10 mouse cellular contexts compared by ENCODE assay signal in the genomic region with DNA sequence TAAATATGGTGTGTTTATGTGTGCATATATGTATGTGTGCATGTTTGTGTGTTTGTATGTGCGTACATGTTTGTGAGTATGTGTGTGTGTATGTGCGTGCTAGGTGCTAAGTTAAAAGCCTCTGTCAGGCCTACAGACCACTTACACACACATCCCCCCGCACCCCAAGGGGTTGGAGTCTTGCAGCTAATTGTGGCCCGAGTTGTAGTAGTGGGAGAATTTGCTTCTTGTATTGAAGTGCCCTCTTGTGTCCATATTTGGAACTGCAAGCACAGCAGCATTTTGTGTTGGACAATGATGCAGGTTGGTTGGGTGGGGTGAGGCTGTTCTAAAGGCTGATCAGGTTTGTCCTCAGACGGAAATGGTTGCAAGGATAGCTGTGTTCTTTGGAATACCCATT. TPM values are rescaled to one million over a fixed set of nuclear protein-coding genes. Genes with fewer than 3 reads are reported as not detected.
DNase-seq lines count a peak whose midpoint lies in the region; ATAC-seq and TF ChIP-seq lines count a peak whose summit lies in the region.
"Had no signal": no experiment of that assay in that cellular context is flagged by ENCODE, and none has a peak within 500 bp of the region (broad histone marks: within the 10 kb centered on the region; RNA-seq: fewer than 3 reads in every experiment).

No protein-coding gene starts in this region.

- peak; percentile 76 for DNase-seq in hindbrain, embryonic 14.5 days (ENCODE audit: low spot score)
- peak; percentile 76 for DNase-seq in brain, embryonic 14.5 days (ENCODE audit: low read depth)
- peak; percentile 72 for DNase-seq in forebrain, embryonic 14.5 days (ENCODE audit: low spot score)
- DNase-seq in layer of hippocampus, postnatal 36 days, result peak; percentile 41 to 57

- no peaks in the 10 kb centered on the region for H3K36me3 ChIP-seq in hindbrain, embryonic 14.5 days (replicated peaks; ENCODE audit: control insufficient read depth, insufficient read depth)
- no peaks in the 10 kb centered on the region for H3K36me3 ChIP-seq in hindbrain, embryonic 16.5 days (ENCODE audit: control insufficient read depth, insufficient read depth, low read length)
- no peaks in the 10 kb centered on the region for H3K36me3 ChIP-seq in forebrain, embryonic 14.5 days (ENCODE audit: control insufficient read depth, insufficient read depth, low read length)
- H3K36me3 ChIP-seq in stomach, embryonic 16.5 days (ENCODE audit: control insufficient read depth, insufficient read depth, low read length), result no peaks in the 10 kb centered on the region

- no peaks in the 10 kb centered on the region for H3K4me1 ChIP-seq in hindbrain, embryonic 14.5 days (replicated peaks; ENCODE audit: control insufficient read depth, insufficient read depth, low read length)
- H3K4me1 ChIP-seq in hindbrain, embryonic 16.5 days (ENCODE audit: control insufficient read depth, insufficient read depth, low read depth, low read length), result no peaks in the 10 kb centered on the region
- H3K4me1 ChIP-seq in forebrain, embryonic 14.5 days (ENCODE audit: control insufficient read depth, insufficient read depth, low read length), result no peaks in the 10 kb centered on the region
- H3K4me1 ChIP-seq in stomach, embryonic 16.5 days (ENCODE audit: control insufficient read depth, insufficient read depth, low read length), result no peaks in the 10 kb centered on the region

- TF ChIP-seq CTCF in brain, embryonic 14.5 days (IDR thresholded peaks at IDR 0.05; ENCODE audit: borderline replicate concordance, extremely low read depth, insufficient read depth, insufficient read length), result peak; percentile 75

- no peak overlapping the region for H3K4me3 ChIP-seq in hindbrain, embryonic 14.5 days (replicated peaks; ENCODE audit: low read length)
- H3K4me3 ChIP-seq in hindbrain, embryonic 16.5 days (ENCODE audit: low read length), result no peak overlapping the region
- H3K4me3 ChIP-seq in forebrain, embryonic 14.5 days (ENCODE audit: low read depth, low read length), result no peak overlapping the region
- H3K4me3 ChIP-seq in stomach, embryonic 16.5 days (replicated peaks; ENCODE audit: low read length), result no peak overlapping the region

- no peaks in the 10 kb centered on the region for H3K9me3 ChIP-seq in hindbrain, embryonic 14.5 days (ENCODE audit: control insufficient read depth, low read length)
- no peaks in the 10 kb centered on the region for H3K9me3 ChIP-seq in hindbrain, embryonic 16.5 days (ENCODE audit: control insufficient read depth, low read length)
- no peaks in the 10 kb centered on the region for H3K9me3 ChIP-seq in forebrain, embryonic 14.5 days (replicated peaks; ENCODE audit: control insufficient read depth, low read length)
- no peaks in the 10 kb centered on the region for H3K9me3 ChIP-seq in stomach, embryonic 16.5 days (replicated peaks; ENCODE audit: control insufficient read depth, low read length)

- no peak overlapping the region for H3K4me2 ChIP-seq in hindbrain, embryonic 14.5 days (replicated peaks)
- H3K4me2 ChIP-seq in hindbrain, embryonic 16.5 days (ENCODE audit: low read length), result no peak overlapping the region
- no peak overlapping the region for H3K4me2 ChIP-seq in forebrain, embryonic 14.5 days (ENCODE audit: low read length)
- H3K4me2 ChIP-seq in stomach, embryonic 16.5 days (ENCODE audit: low read depth, low read length), result no peak overlapping the region

- H3K27ac ChIP-seq in hindbrain, embryonic 14.5 days, result no peak overlapping the region
- H3K27ac ChIP-seq in hindbrain, embryonic 16.5 days (ENCODE audit: low read depth, low read length), result no peak overlapping the region
- no peak overlapping the region for H3K27ac ChIP-seq in forebrain, embryonic 14.5 days (ENCODE audit: low read depth, low read length)
- no peak overlapping the region for H3K27ac ChIP-seq in stomach, embryonic 16.5 days (ENCODE audit: low read length)

- no peak overlapping the region for H3K9ac ChIP-seq in hindbrain, embryonic 14.5 days
- H3K9ac ChIP-seq in hindbrain, embryonic 16.5 days (ENCODE audit: low read depth, low read length), result no peak overlapping the region
- H3K9ac ChIP-seq in forebrain, embryonic 14.5 days (ENCODE audit: low read length), result no peak overlapping the region
- no peak overlapping the region for H3K9ac ChIP-seq in stomach, embryonic 16.5 days (ENCODE audit: low read length)

- peak; percentile 14; the same call in 1 of the 2 replicates for ATAC-seq in hindbrain, embryonic 14.5 days (ENCODE audit: low FRiP score)
- ATAC-seq in hindbrain, embryonic 16.5 days, result no peak
- no peak for ATAC-seq in forebrain, embryonic 14.5 days
- peak; percentile 77 to 80 for ATAC-seq in hematopoietic stem cell, adult 5-6 weeks (replicated peaks in 1 of 2; ENCODE audit: insufficient read depth in 1 of 2, low FRiP score in 2 of 2, low TSS enrichment in 1 of 2, low read depth in 1 of 2, poor library complexity in 2 of 2, severe bottlenecking in 2 of 2)
- ATAC-seq in megakaryocyte progenitor cell, adult 5-6 weeks (replicated peaks; ENCODE audit: poor library complexity), result peak; percentile 87
- peak; percentile 45; the same call in 1 of the 2 replicates for ATAC-seq in stomach, embryonic 16.5 days (ENCODE audit: insufficient read depth, low FRiP score)

- 41% methylated on average over 5 of the region's 5 CpGs for WGBS in hindbrain, embryonic 14.5 days
- 44% methylated on average over 5 of the region's 5 CpGs for WGBS in hindbrain, embryonic 16.5 days
- 33% methylated on average over 5 of the region's 5 CpGs for WGBS in forebrain, embryonic 14.5 days
- WGBS in stomach, embryonic 16.5 days, result 34% methylated on average over 5 of the region's 5 CpGs

- H3K27me3 ChIP-seq in hindbrain, embryonic 14.5 days (ENCODE audit: control insufficient read depth, insufficient read depth, low read length), result no peaks in the 10 kb centered on the region
- no peaks in the 10 kb centered on the region for H3K27me3 ChIP-seq in hindbrain, embryonic 16.5 days (replicated peaks; ENCODE audit: control insufficient read depth, insufficient read depth, low read length)
- H3K27me3 ChIP-seq in forebrain, embryonic 14.5 days (replicated peaks; ENCODE audit: control insufficient read depth, insufficient read depth, low read length), result no peaks in the 10 kb centered on the region
- no peaks in the 10 kb centered on the region for H3K27me3 ChIP-seq in stomach, embryonic 16.5 days (ENCODE audit: control insufficient read depth, insufficient read depth, low read length)

- no peak for TF ChIP-seq POLR2A in brain, embryonic 14.5 days (IDR thresholded peaks at IDR 0.05; ENCODE audit: borderline replicate concordance, extremely low read depth, insufficient read depth, insufficient read length, poor library complexity, severe bottlenecking)

RNA-seq across cellular contexts. Expression of a gene that starts 35.7 kb away (rescaled TPM):
- polyA plus RNA-seq in hindbrain, embryonic 14.5 days (2014; fragmentation: Nextera tagmentation; extraction: Ambion mirVana), result not detected in 2 replicates
- not detected in 2 replicates for polyA plus RNA-seq in hindbrain, embryonic 16.5 days (2015; fragmentation: Nextera tagmentation; extraction: Ambion mirVana)
- not detected in 2 replicates for polyA plus RNA-seq in brain, embryonic 14.5 days (2012; rRNA removed)
- not detected in 2 replicates for polyA plus RNA-seq in forebrain, embryonic 14.5 days (2014; fragmentation: Nextera tagmentation; extraction: Ambion mirVana)
- not detected in 2 replicates for total RNA-seq in hematopoietic stem cell, adult 5-6 weeks (2017)
- total RNA-seq in layer of hippocampus, postnatal 36 days (2021), result not detected
- not detected in 2 replicates for total RNA-seq in megakaryocyte progenitor cell, adult 5-6 weeks (2015)
- not detected in 2 replicates for total RNA-seq in megakaryocyte progenitor cell, adult 5-6 weeks (2017)
- 9.2 and 10.2 TPM in 2 replicates for polyA plus RNA-seq in stomach, embryonic 16.5 days (2015; fragmentation: Nextera tagmentation; extraction: Ambion mirVana)
- total RNA-seq: adrenal gland, postnatal 4 days had no signal
- polyA plus RNA-seq: neural tube, embryonic 14.5 days had no signal

RNA-seq across cellular contexts. Expression of a gene that starts 39.3 kb away (rescaled TPM):
- 3.8 and 4.0 TPM in 2 replicates for polyA plus RNA-seq in hindbrain, embryonic 14.5 days (2014; fragmentation: Nextera tagmentation; extraction: Ambion mirVana)
- 3.4 and 4.1 TPM in 2 replicates for polyA plus RNA-seq in hindbrain, embryonic 16.5 days (2015; fragmentation: Nextera tagmentation; extraction: Ambion mirVana)
- 3.6 and 3.7 TPM in 2 replicates for polyA plus RNA-seq in brain, embryonic 14.5 days (2012; rRNA removed)
- polyA plus RNA-seq in forebrain, embryonic 14.5 days (2014; fragmentation: Nextera tagmentation; extraction: Ambion mirVana), result 2.2 TPM in 2 replicates
- total RNA-seq in hematopoietic stem cell, adult 5-6 weeks (2017), result 0.13 and 0.45 TPM in 2 replicates
- 10 to 100 TPM; 49.2 to 49.3 TPM for total RNA-seq in layer of hippocampus, postnatal 36 days (2021)
- 0.10 TPM in 1 of 2 replicates, not detected in the other for total RNA-seq in megakaryocyte progenitor cell, adult 5-6 weeks (2015)
- total RNA-seq in megakaryocyte progenitor cell, adult 5-6 weeks (2017), result not detected in 2 replicates
- polyA plus RNA-seq in stomach, embryonic 16.5 days (2015; fragmentation: Nextera tagmentation; extraction: Ambion mirVana), result 1.1 and 1.4 TPM in 2 replicates

RNA-seq across cellular contexts. Expression of a gene that starts 49.3 kb away (rescaled TPM):
- polyA plus RNA-seq in hindbrain, embryonic 14.5 days (2014; fragmentation: Nextera tagmentation; extraction: Ambion mirVana), result 3.7 and 4.7 TPM in 2 replicates
- 2.2 and 2.6 TPM in 2 replicates for polyA plus RNA-seq in hindbrain, embryonic 16.5 days (2015; fragmentation: Nextera tagmentation; extraction: Ambion mirVana)
- 5.1 and 7.3 TPM in 2 replicates for polyA plus RNA-seq in brain, embryonic 14.5 days (2012; rRNA removed)
- polyA plus RNA-seq in forebrain, embryonic 14.5 days (2014; fragmentation: Nextera tagmentation; extraction: Ambion mirVana), result 3.3 and 4.9 TPM in 2 replicates
- total RNA-seq in hematopoietic stem cell, adult 5-6 weeks (2017), result 25.4 and 57.7 TPM in 2 replicates
- 1 to 10 TPM; 1.2 to 1.3 TPM for total RNA-seq in layer of hippocampus, postnatal 36 days (2021)
- total RNA-seq in megakaryocyte progenitor cell, adult 5-6 weeks (2015), result 6.0 and 9.2 TPM in 2 replicates
- 11.5 and 11.6 TPM in 2 replicates for total RNA-seq in megakaryocyte progenitor cell, adult 5-6 weeks (2017)
- 17.0 and 18.1 TPM in 2 replicates for polyA plus RNA-seq in stomach, embryonic 16.5 days (2015; fragmentation: Nextera tagmentation; extraction: Ambion mirVana)
- polyA plus RNA-seq: neural tube, embryonic 14.5 days had no signal

RNA-seq across cellular contexts. Expression of a gene that starts 58.8 kb away (rescaled TPM):
- polyA plus RNA-seq in hindbrain, embryonic 14.5 days (2014; fragmentation: Nextera tagmentation; extraction: Ambion mirVana), result 8.3 and 10.4 TPM in 2 replicates
- polyA plus RNA-seq in hindbrain, embryonic 16.5 days (2015; fragmentation: Nextera tagmentation; extraction: Ambion mirVana), result 16.6 TPM in 2 replicates
- 10.6 and 11.2 TPM in 2 replicates for polyA plus RNA-seq in brain, embryonic 14.5 days (2012; rRNA removed)
- polyA plus RNA-seq in forebrain, embryonic 14.5 days (2014; fragmentation: Nextera tagmentation; extraction: Ambion mirVana), result 7.1 and 9.4 TPM in 2 replicates
- 137 and 147 TPM in 2 replicates for total RNA-seq in hematopoietic stem cell, adult 5-6 weeks (2017)
- total RNA-seq in layer of hippocampus, postnatal 36 days (2021), result 10 to 100 TPM; 90.9 to 99.0 TPM
- total RNA-seq in megakaryocyte progenitor cell, adult 5-6 weeks (2015), result 61.5 and 79.9 TPM in 2 replicates
- total RNA-seq in megakaryocyte progenitor cell, adult 5-6 weeks (2017), result 51.8 and 55.5 TPM in 2 replicates
- polyA plus RNA-seq in stomach, embryonic 16.5 days (2015; fragmentation: Nextera tagmentation; extraction: Ambion mirVana), result 49.3 and 56.6 TPM in 2 replicates

Comparison
In these comparisons a context has a peak if more than half of its experiments do, and no peak if none do; other contexts are left out.
1. ATAC-seq: peak in hindbrain, embryonic 14.5 days (single experiment), hematopoietic stem cell, adult 5-6 weeks (2 of 2), megakaryocyte progenitor cell, adult 5-6 weeks (single experiment) and stomach, embryonic 16.5 days (single experiment); none in hindbrain, embryonic 16.5 days (single experiment) and forebrain, embryonic 14.5 days (single experiment).
2. Peak in every context shown above with its lines, with median percentiles within 50 percentile points of each other: DNase-seq.